Mouse (Mus musculus) MEL-GATA-1-ER (cell line): Measurements from ENCODE around the gene Hoxb8.

ENCODE experiments used
- DNase-seq: peaks from one replicate; pipeline ENCODE4 v3.0.0-alpha.2; 2012; ENCODE audit warnings: low read depth; ENCODE audit errors: extremely low read depth

Hoxb8 gene

GRCm38 (mm10) chr11:96313806-96314428 is 32.2 kb downstream of the Hoxb8 start:
- DNase-seq = no peak

- DNase-seq = no peak
Observed at GRCm38 (mm10) chr11:96314671-96315343, 33.1 kb downstream of the Hoxb8 start.

- no peak for DNase-seq
Observed at GRCm38 (mm10) chr11:96315344-96315681, 33.6 kb downstream of the Hoxb8 start.

GRCm38 (mm10) chr11:96316696-96317607 is 35.2 kb downstream of the Hoxb8 start:
- no peak for DNase-seq

GRCm38 (mm10) chr11:96317608-96318367 is 36.1 kb downstream of the Hoxb8 start, which contains the start of gene Hoxb4:
Gene Hoxb4, plus strand, starts transcription at chr11:96318267.
- DNase-seq = no peak

- DNase-seq = no peak
Observed at GRCm38 (mm10) chr11:96318368-96319070, 36.8 kb downstream of the Hoxb8 start.

- no peak for DNase-seq
Observed at GRCm38 (mm10) chr11:96319071-96319902, 37.6 kb downstream of the Hoxb8 start.

- no peak for DNase-seq
Observed at GRCm38 (mm10) chr11:96319910-96320309, 38.2 kb downstream of the Hoxb8 start.

- DNase-seq = no peak
Observed at GRCm38 (mm10) chr11:96320688-96321087, 39.0 kb downstream of the Hoxb8 start.

GRCm38 (mm10) chr11:96321846-96322245 is 40.1 kb downstream of the Hoxb8 start:
- DNase-seq = no peak

- no peak for DNase-seq
Observed at GRCm38 (mm10) chr11:96322738-96323137, 41.0 kb downstream of the Hoxb8 start.

GRCm38 (mm10) chr11:96323154-96323553 is 41.4 kb downstream of the Hoxb8 start, which contains the start of gene Hoxb3:
Gene Hoxb3, plus strand, starts transcription at chr11:96323326.
- DNase-seq = no peak

GRCm38 (mm10) chr11:96324125-96324524 is 42.4 kb downstream of the Hoxb8 start:
- DNase-seq = no peak

GRCm38 (mm10) chr11:96324965-96325364 is 43.3 kb downstream of the Hoxb8 start:
- DNase-seq = no peak

- DNase-seq = no peak
Observed at GRCm38 (mm10) chr11:96325747-96326212, 44.1 kb downstream of the Hoxb8 start.

- DNase-seq = no peak
Observed at GRCm38 (mm10) chr11:96326705-96327104, 45.0 kb downstream of the Hoxb8 start.

GRCm38 (mm10) chr11:96327122-96327521 is 45.4 kb downstream of the Hoxb8 start:
- no peak for DNase-seq

GRCm38 (mm10) chr11:96327750-96328149 is 46.0 kb downstream of the Hoxb8 start:
- DNase-seq = no peak

GRCm38 (mm10) chr11:96328605-96329004 is 46.9 kb downstream of the Hoxb8 start:
- no peak for DNase-seq

- DNase-seq = no peak
Observed at GRCm38 (mm10) chr11:96332105-96332504, 50.4 kb downstream of the Hoxb8 start.
